Mouse (Mus musculus) CD4-positive, CD25-positive, alpha-beta regulatory T cell, adult 2 months (primary cell): Measurements from ENCODE around the gene Msh5.
"Not testable (repeated sequence)": the region's sequence is repeated elsewhere in the genome, so short reads cannot be mapped to it uniquely, and the experiment has no call there.

Experiments
- DNase-seq: peaks from one replicate; pipeline ENCODE4 v3.0.0-alpha.2; 2012; ENCODE audit warnings: low read depth, low spot score

Gene Msh5

DNA sequence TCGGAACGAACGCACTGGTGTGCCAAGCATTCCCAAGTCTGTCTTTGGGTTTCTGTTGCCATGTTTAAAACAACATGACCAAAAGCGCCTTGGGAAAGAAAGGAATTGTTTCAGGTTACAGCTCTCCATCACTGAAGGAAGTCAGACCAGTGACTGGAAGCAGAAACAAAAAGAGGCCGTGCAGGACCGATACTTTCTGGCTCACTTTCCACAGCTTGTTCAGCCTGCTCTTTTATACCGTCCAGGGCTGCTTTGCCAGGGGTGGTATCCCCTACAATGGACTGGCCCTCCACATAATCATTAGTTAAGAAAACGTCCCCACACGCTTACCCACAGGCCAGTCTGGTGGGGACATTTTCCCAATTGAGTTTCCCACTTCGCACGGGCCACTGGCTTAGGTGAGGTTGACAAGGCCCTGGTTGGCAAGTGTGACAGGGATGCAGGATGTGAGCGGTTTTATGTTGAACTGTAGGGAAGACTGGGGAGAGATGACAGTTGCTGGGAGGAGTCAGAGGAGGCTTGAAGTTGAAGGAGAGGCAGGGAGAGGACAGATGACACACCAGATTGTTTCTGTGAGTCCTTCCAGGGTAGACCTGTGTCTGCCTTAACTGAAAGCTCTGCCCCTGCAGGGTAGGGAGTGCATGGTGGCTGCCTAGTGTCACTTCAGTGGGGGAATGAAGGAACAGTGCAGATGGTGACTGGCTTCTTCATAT lies 44.2 kb downstream of the Msh5 start:
- peak; percentile 40 for DNase-seq

DNA sequence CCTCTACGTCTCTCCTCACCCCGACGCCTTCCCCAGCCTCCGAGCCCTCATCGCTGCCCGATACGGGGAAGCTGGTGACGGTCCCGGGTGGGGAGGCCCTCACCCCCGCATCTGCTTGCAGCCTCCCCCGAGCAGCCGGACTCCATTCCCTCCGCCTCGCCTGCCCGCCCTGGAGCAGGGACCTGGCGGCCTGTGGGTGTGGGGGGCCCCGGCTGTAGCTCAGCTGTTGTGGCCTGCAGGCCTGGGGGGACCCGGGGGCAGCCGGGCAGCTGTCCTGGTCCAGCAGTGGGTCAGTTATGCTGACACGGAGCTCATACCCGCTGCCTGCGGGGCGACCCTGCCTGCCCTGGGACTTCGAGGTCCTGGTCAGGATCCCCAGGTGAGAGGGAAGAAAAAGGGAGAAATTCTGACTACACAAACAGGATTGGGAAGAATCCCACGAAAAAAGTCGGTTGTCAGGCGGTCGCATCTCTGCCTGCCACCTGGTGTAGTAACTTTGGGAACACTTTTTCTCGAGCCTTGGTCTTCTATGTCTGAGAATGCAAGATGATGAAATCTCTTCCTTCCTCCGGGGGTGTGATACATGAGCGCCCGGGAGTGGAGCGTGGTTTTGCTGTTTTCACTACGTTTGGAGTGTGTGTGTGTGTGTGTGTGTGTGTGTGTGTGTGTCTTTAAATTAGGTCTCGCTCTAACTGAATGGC lies 44.9 kb downstream of the Msh5 start:
- DNase-seq, result peak; percentile 66

DNA sequence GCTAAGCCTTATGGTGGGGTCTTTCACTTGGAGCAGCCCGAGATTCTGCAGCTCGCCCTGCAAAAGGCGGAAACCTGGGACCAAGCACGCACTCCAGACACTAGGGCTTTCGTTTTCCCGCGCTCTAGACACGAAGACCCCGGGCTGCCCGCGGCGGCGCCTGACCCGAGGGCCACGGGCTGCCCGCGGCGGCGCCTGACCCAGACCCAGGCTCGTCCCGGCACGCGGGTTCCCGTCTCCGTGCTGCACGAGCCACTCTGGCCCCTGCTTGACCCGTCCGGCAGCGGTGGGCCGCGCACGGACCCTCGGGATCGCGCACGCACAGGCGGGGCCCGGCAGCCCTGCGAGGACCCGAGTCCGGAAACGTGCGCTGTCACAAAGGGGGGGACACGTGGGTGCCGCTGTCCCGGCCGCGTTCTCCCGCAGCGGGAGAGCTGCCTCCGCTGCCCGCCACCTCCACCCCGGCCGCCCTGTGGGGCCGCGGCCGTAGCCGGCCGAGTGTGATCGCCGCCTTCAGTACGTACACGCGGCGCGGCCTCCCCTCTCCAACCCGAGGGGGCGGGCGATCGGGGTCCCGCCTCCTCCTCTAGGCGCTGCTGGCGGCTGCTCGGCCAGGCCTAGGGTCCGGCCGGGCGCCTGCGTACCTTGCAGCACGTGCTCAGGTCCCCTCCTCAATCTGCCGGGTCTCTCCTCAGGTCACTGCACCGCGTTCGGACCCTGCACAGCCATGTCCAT lies 45.7 kb downstream of the Msh5 start, which contains the start of gene Vars:
Gene Vars (plus strand): TSS at position 271 of the 735 bp plus-strand sequence.
- peak; percentile 89 for DNase-seq

DNA sequence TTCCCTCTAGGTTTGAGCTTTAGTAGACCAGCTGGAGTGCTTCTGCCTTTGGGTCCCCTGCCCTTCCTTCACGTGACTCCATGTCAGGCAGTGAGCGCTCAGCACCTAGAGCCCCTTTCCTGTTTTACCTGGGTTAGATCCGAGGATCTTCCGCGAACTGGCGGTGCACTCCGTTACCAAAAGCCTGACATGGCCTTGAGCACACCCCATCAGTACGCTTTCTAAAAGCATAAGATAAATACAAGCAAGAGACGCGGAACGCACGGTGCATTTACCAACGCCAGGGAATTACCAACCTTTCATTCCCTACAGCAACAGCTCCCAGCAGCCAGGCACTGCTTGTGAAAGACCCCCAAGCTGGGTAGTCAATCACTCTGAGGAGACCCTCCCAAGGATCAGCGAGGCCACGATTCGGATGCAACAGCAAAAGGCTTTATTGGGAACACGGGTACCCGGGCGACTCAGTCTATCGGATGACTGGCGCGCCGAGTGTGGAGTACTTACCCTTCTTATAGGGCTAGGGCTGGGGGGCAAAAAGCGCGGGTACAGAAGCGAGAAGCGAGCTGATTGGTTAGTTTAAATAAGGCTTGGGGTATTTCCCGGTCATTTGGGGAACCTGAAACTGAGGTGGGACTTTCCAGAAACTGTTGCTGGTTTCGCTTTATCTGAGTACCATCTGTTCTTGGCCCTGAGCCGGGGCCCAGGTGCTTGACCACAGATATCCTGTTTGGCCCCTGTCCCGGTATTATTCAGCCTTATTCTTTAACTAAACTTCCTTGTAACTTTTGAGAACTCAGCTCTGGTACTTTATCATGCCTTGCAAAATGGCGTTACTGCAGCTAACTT lies 46.5 kb downstream of the Msh5 start:
- DNase-seq, result peak; percentile 63

DNA sequence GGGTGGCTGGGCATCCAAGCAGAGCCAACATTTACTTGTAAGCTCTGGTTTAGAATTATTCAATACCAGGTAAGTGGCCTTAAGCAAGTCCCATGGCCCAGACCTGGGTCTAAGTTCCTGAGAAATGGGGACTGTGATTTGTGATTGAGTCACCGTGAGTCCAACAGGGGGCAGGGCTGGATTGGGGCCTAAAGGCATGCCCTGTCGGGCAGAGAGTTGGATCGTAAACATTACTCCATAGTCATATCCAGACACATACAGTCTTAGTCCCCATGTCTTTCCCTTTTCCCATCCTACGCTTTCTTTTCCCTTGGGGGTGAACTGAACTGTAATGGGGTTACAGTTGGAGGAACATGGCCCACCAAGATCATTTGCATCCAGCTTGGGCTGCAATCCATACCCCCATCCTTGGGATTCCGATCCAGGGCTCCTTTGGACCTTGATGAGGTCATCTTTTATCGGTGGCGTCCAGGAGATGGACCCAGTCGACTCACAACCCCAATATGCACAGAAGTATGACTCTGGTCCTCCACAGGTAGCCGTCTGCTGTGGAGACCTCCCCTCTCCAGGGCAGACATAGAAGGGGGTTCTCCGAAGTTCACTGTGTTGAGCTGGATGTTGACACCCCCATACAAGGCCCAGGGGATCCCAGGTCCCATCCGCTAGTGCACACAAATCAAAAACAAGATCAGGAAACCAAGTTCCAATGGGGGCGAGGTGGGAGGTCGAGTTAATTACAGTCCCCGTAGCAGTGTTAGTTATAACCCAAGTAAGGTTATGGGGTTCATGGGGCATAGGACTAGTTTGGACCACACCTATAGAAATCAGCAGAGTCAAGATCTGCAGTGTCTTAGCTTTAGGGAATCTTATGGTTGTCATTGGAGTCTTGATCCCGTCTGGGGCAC lies 47.8 kb downstream of the Msh5 start:
- no peak for DNase-seq

DNA sequence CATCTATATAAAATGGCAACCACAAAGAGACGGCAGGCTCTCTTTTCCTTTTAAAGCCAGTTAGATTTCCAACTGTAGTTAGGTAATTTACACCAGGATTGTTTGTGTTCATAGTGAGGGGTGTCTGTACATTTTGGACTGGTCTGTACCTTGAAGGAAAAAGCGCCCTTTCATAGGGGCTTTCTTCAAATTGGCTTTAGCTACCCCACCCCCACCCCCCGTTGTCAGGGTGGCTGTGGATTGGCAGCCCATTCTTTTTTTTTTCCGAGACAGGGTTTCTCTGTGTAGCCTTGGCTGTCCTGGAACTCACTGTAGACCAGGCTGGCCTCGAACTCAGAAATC lies 49.4 kb downstream of the Msh5 start:
- no peak for DNase-seq

DNA sequence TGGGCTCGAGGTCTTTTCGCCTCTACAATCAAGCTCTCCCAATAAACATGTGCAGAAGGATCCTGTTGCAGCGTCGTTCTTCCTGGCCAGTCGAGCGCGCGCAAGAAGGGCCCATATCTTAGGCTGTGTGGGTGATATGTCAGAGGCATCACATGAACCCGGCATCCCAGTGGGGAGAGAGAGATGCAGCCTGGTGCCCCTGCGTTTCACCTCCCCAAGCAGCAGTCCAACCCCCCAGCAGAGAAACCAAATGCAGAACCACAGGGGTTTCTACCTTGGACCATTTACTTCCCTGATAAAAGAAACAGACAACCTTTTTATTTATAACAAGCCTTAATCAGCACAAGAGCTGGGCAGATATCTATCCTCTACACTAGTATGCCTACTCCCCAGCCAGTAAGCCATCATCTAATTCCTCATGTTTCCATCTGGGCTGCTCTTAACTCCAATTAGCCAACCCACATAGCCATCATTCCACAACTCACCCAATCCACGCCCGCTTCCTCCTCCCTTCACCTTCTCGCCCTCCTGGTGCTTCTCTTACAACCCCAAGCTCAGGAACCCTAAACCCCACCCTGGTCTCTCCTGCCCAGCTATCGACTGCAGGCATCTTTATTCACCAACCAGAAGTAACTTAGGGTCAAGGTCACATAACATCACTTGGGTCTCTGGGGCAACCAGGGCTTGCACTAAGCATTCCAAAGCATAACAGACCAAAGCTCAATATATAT lies 50.0 kb downstream of the Msh5 start:
- DNase-seq, result no peak

DNA sequence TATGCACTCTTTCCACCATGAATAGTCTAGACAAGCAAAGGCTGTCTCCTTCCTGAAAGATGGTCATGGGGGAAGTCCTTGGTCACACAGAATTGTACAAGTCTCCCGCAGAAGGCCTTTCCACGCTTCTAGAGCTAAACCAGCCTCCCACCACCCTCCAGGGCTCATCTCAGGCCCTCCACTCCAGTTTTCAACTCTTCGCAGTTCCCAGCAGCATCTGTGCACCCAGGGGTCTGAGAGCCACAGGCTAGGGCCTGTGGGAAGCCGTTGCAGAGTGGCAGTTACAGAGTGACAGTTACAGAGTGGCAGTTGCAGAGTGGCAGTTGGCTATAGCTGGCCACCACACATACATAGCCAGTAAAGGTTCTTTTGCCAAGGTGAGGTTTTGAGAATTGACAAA lies 50.6 kb downstream of the Msh5 start:
- not testable (repeated sequence) for DNase-seq

DNA sequence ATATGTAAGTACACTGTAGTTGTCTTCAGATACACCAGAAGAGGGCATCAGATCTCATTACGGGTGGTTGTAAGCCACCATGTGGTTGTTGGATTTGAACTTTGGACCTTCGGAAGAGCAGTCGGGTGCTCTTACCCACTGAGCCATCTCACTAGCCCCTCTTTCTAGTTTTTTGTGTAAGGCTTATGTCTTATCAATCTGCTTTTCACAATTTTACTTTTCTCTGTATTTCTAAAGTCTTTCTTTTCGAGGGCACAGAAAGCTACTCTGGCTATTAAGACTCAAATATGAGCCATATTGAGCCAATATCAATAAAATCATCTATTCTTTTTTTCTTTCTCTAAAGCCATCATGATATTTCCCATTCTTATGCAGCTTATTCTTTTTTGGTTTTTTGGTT lies 51.4 kb downstream of the Msh5 start:
- DNase-seq, result not testable (repeated sequence)

DNA sequence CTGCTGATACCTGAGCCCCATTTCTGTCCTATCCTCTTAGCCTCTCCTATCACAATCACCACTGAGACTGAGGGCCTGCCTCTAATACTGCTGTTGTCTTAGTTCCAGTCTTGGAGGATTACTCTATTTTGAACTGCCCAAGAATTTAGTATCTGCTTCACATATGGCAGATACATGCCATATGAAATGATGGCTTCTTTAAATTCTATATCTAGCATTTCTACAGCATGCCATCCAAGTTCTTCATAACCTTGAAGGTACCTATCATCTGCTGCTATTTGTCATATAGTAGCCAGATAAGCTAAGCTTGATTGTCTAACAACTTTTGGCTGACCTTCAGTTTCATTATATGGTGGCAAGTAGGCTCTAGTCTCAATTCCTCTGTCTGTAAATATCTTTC lies 51.8 kb downstream of the Msh5 start:
- no peak for DNase-seq

DNA sequence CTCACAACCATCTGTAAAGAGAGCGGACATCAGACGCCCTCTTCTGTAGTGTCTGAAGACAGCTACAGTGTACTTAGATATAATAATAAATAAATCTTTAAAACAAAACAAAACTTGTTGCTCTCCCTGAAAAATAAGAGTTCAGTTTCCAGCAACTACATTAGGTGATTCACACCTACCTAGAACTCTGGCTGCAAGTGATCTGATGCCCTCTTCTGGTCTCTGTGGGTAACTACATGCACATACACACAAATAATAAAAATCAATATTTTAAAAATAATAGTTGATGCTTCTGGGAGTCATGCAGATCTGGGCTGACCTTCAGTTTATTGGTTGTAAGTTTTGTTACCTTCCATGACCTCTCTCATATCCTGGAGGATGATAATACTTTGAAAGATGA lies 62.3 kb downstream of the Msh5 start:
- DNase-seq, result peak; percentile 77

DNA sequence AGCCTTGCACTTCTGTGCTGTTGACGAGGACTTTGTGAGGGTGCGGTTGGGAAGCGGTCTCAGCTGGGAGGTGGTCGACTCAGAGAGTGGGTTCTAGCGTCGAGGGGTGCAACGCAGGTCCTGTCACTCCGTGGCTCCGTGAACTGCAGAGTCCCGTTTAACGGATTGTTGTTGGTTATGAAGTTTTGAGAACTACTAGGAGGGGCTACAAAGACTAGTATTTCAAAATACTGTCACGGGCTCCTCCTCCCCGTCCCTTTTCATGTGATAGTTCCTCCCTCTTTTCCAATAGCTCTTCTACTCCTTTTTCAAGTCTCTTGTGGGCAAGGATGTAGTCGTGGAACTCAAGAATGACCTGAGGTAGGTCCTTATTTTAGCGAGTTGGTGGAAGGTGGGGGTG lies 64.2 kb downstream of the Msh5 start:
- no peak for DNase-seq

DNA sequence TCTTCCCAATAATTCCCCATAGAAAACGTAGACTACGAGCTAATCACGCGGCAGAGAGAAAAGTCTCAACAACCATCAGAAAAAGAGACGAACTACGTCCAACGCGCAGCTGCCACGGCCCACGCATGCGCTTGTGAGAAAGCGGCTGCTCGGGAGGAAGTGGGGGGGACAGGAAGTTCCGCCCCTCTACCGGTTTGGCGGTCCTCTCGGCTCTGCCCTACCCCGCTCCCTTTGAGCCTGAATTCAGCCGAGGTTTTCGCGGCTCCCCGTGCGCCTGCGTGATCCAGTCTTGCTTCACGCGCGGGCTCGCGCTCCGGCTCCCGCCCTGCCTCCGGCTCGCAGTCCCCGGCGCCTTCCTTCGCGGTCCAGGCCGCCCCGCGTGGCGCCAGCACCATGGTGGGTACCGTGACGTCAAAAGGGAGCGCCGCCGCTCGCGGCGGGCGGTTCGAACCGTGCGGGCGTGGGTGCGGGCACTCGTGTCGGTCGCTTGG lies 64.8 kb downstream of the Msh5 start, which contains the start of gene Lsm2:
Gene Lsm2 (plus strand): TSS at position 173 of the 491 bp plus-strand sequence.
- peak; percentile 96 for DNase-seq

DNA sequence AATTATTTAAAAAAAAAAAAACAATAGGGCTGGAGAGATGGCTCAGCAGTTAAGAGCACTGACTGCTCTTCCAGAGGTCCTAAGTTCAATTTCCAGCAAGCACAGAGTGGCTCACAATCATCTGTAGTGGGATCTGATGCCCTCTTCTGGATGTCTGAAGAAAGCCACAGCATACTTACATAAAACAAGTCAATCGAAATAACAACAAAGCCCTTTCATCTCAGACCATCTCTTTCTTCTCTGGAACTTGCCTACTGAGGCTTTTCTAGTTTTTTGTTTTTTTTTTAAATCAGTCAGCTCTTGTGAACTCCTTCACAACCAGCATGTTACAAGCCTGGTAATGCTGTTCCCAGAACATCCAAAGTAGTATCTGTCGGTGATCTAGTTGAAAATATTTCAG lies 65.9 kb downstream of the Msh5 start:
- DNase-seq, result peak; percentile 79

DNA sequence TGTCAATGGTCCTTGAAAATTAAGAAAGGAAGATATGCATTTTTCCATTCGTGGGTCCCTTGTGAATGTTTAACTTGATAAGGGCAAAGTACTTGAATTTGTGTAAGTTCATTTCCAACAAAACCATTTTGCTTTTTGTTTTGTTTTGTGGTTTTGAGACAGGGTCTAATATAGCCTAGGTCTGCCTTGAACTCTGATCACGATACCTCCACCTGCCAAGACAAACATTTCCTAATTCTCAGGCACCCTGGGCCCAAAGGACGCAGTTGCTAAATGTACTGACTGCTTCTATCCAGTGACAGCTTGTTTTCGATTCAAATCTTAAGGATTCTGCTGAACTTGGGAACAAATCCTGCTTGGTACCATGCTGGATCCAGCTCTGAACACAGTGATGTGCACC lies 66.9 kb downstream of the Msh5 start:
- DNase-seq, result no peak
